Mouse (Mus musculus) midbrain, postnatal 0 days (tissue): Measurements from ENCODE around the gene Insig1. TPM values are rescaled to one million over a fixed set of nuclear protein-coding genes. Genes with fewer than 3 reads are reported as not detected.

Source experiments
- ATAC-seq: fragments of 200-750 bp; cut with Nextera tagmentation; 2 replicates; pipeline ENCODE4 v1.8.0; 2017; ENCODE audit warnings: moderate number of reproducible peaks, mild to moderate bottlenecking, moderate TSS enrichment, moderate library complexity; ENCODE audit not compliant: low FRiP score
- DNase-seq: peaks from one replicate; pipeline ENCODE4 v3.0.0-alpha.2; 2015; ENCODE audit warnings: low spot score
- H3K27ac ChIP-seq: fragments of 300-500 bp; sonication (generic); 2 replicates; pipeline ENCODE4 v1.5.1; 2014; ENCODE audit warnings: low read depth, mild to moderate bottlenecking, low read length, mixed read lengths
- H3K27me3 ChIP-seq: fragments of 300-500 bp; sonication (generic); 2 replicates; pipeline ENCODE4 v1.6.1; 2014; ENCODE audit warnings: low read length, control low read depth, mixed read lengths; ENCODE audit not compliant: insufficient read depth
- H3K36me3 ChIP-seq: fragments of 300-500 bp; sonication (generic); 2 replicates; pipeline ENCODE4 v1.6.1; 2014; ENCODE audit warnings: low read length, control low read depth, mixed read lengths; ENCODE audit not compliant: insufficient read depth
- H3K4me1 ChIP-seq: fragments of 300-500 bp; sonication (generic); 2 replicates; pipeline ENCODE4 v1.6.1; 2014; ENCODE audit warnings: mild to moderate bottlenecking, control low read depth, antibody characterized with exemption, low read length, mixed read lengths; ENCODE audit not compliant: insufficient read depth
- H3K4me2 ChIP-seq: fragments of 300-500 bp; sonication (generic); 2 replicates; pipeline ENCODE4 v1.6.1; 2014; ENCODE audit warnings: low read depth, mild to moderate bottlenecking, low read length, mixed read lengths; ENCODE audit not compliant: poor library complexity, severe bottlenecking
- H3K4me3 ChIP-seq: fragments of 300-500 bp; sonication (generic); 2 replicates; pipeline ENCODE4 v1.5.1; 2014; ENCODE audit warnings: low read depth, mild to moderate bottlenecking, low read length, moderate library complexity
- H3K9ac ChIP-seq: fragments of 300-500 bp; sonication (generic); replicated peaks from 2 replicates; pipeline ENCODE4 v1.6.1; 2014; ENCODE audit warnings: mild to moderate bottlenecking, low read length, moderate library complexity, mixed read lengths; ENCODE audit not compliant: poor library complexity, severe bottlenecking
- H3K9me3 ChIP-seq: fragments of 300-500 bp; sonication (generic); 2 replicates; pipeline ENCODE4 v1.6.1; 2016; ENCODE audit warnings: low read length, control low read depth
- CTCF ChIP-seq: IDR thresholded peaks from 2 replicates; pipeline ENCODE4 v1.5.1; 2016; ENCODE audit warnings: antibody characterized with exemption, mild to moderate bottlenecking
- WGBS: fragments of 180-500 bp; shearing (Covaris S2); extraction: QIAGEN DNeasy Blood & Tissue Kit; methylation state at CpG from one replicate; pipeline ENCODE4 v1.1.7; 2014; 5-methylcytosine and 5-hydroxymethylcytosine counted together
- polyA plus RNA-seq: library from polyadenylated mRNA; unstranded; fragments of >200 nt; fragmentation: Nextera tagmentation; extraction: Ambion mirVana; gene quantifications from 2 replicates; pipeline ENCODE4 v1.2.1, GENCODE M21; 2015
- total RNA-seq: library from RNA; depleted of rRNA; stranded (reverse); fragments of >200 nt; gene quantifications from 2 replicates; pipeline ENCODE4 v1.2.3, GENCODE M21; 2014

Gene Insig1
- total and polyA plus RNA-seq, 2 experiments from 2014 or later = 97.9 to 164 TPM

- no peak overlapping the region for H3K27ac ChIP-seq
- no peaks in the 10 kb centered on the region for H3K4me1 ChIP-seq
- H3K9ac ChIP-seq = no peak overlapping the region
- 79% methylated on average over 4 of the region's 4 CpGs for WGBS
- TF ChIP-seq CTCF = no peak
- ATAC-seq (no peak), DNase-seq (no peak)
- H3K27me3 ChIP-seq = no peaks in the 10 kb centered on the region
- H3K9me3 ChIP-seq = no peaks in the 10 kb centered on the region
- no peak overlapping the region for H3K4me2 ChIP-seq
- H3K36me3 ChIP-seq = no peaks in the 10 kb centered on the region
- H3K4me3 ChIP-seq = no peak overlapping the region
Observed at GRCm38 (mm10) chr5:28082312-28082711, 11.1 kb downstream of the Insig1 start.

GRCm38 (mm10) chr5:28082796-28083195 is 11.6 kb downstream of the Insig1 start:
- no peaks in the 10 kb centered on the region for H3K4me1 ChIP-seq
- H3K36me3 ChIP-seq = no peaks in the 10 kb centered on the region
- no peak overlapping the region for H3K9ac ChIP-seq
- no peak overlapping the region for H3K27ac ChIP-seq
- 85% methylated on average over 3 of the region's 3 CpGs for WGBS
- no peak for DNase-seq
- H3K4me2 ChIP-seq = no peak overlapping the region
- no peak for TF ChIP-seq CTCF
- H3K4me3 ChIP-seq = no peak overlapping the region
- H3K27me3 ChIP-seq = no peaks in the 10 kb centered on the region
- no peaks in the 10 kb centered on the region for H3K9me3 ChIP-seq
- no peak for ATAC-seq

GRCm38 (mm10) chr5:28084743-28085142 is 13.6 kb downstream of the Insig1 start:
- no peak for TF ChIP-seq CTCF
- Histone ChIP-seq H3K4me1 (no peaks in the 10 kb centered on the region), H3K9ac (no peak overlapping the region), H3K4me3 (no peak overlapping the region), H3K4me2 (no peak overlapping the region), H3K27me3 (no peaks in the 10 kb centered on the region), H3K9me3 (no peaks in the 10 kb centered on the region), H3K27ac (no peak overlapping the region), H3K36me3 (no peaks in the 10 kb centered on the region)
- DNase-seq (no peak), ATAC-seq (no peak)
- 88% methylated on average over 2 of the region's 2 CpGs for WGBS

- Histone ChIP-seq H3K27me3 (no peaks in the 10 kb centered on the region), H3K36me3 (no peaks in the 10 kb centered on the region), H3K4me3 (no peak overlapping the region), H3K27ac (no peak overlapping the region), H3K9ac (no peak overlapping the region), H3K4me1 (no peaks in the 10 kb centered on the region), H3K4me2 (no peak overlapping the region), H3K9me3 (no peaks in the 10 kb centered on the region)
- WGBS = 48% methylated on average over 1 of the region's 1 CpGs
- TF ChIP-seq CTCF = 0 out of 2 replicates have a peak, but pooled peaks have one; percentile 31
- ATAC-seq = no peak
- no peak for DNase-seq
Observed at GRCm38 (mm10) chr5:28090547-28090946, 19.4 kb downstream of the Insig1 start.

GRCm38 (mm10) chr5:28092327-28092726 is 21.2 kb downstream of the Insig1 start:
- no peak overlapping the region for H3K4me3 ChIP-seq
- ATAC-seq = no peak
- WGBS = 80% methylated on average over 3 of the region's 3 CpGs

GRCm38 (mm10) chr5:28093874-28094273 is 22.7 kb downstream of the Insig1 start:
- Histone ChIP-seq H3K27ac (no peak overlapping the region), H3K9ac (no peak overlapping the region), H3K4me2 (no peak overlapping the region), H3K9me3 (no peaks in the 10 kb centered on the region), H3K27me3 (no peaks in the 10 kb centered on the region), H3K4me3 (no peak overlapping the region), H3K36me3 (no peaks in the 10 kb centered on the region), H3K4me1 (no peaks in the 10 kb centered on the region)
- DNase-seq (peak; percentile 76), ATAC-seq (peak; percentile 38; the same call in 1 of the 2 replicates)
- WGBS = 16% methylated on average over 4 of the region's 4 CpGs
- TF ChIP-seq CTCF = peak; percentile 91

More at GRCm38 (mm10) chr5:28092327-28092726, 21.2 kb downstream of the Insig1 start:
- H3K9me3 ChIP-seq = no peaks in the 10 kb centered on the region
- no peak overlapping the region for H3K4me2 ChIP-seq
- peak; percentile 45 for TF ChIP-seq CTCF
- H3K9ac ChIP-seq = no peak overlapping the region
- H3K27ac ChIP-seq = no peak overlapping the region
- no peaks in the 10 kb centered on the region for H3K36me3 ChIP-seq
- no peaks in the 10 kb centered on the region for H3K27me3 ChIP-seq
- no peak for DNase-seq
- no peaks in the 10 kb centered on the region for H3K4me1 ChIP-seq
